Mouse (Mus musculus) lung, postnatal 25 days (tissue): ENCODE results near the gene Arap2.

Experiments used
- DNase-seq: peaks from one replicate; pipeline ENCODE4 v3.0.0; 2022; ENCODE audit warnings: low spot score

Gene Arap2

GRCm38 (mm10) chr5:62765784-62766701, at the start of gene Arap2:
Gene Arap2 (minus strand): TSS chr5:62766159.
- DNase-seq, result peak; percentile 74

DNA sequence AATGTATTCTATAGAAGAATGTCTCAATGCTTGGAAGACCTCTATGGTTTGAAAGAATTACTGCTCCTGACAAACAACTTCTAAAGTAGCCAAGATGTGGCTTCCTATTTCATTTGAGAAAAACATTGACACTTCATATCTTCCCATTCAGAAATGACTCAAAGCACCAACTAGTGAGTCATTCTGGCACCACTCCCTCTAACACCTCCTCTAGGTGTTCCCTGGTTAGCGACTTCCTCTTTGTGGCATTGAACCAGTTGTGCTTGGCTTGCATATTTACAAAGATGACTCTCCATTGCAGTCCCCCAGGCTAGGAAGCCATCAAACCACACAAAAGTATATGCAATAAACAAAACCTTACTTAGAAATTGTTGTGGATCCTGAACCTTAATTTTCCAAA, 49.8 kb upstream of the Arap2 start:
- peak; percentile 30 for DNase-seq

DNA sequence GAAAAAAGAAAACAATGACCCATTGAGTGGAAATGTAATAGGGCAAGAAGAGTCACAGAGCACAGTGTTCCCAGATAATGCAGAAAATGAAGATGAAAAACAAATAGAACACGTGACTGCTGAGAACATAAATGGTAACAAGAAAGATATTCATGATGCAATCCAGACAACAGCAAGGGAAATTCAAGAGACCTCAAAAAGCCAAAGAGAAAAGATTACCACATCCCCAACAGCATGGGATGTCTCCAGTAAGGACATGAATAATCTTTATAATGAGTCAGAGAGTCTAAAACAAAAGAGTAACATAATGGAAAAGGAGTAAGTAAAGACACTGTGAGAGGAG, 48.1 kb upstream of the Arap2 start:
- DNase-seq, result no peak

GRCm38 (mm10) chr5:62813402-62814071, 47.6 kb upstream of the Arap2 start, which contains the start of gene Dthd1:
Gene Dthd1 (plus strand): TSS chr5:62813823.
- DNase-seq, result no peak

GRCm38 (mm10) chr5:62792776-62793175, 26.8 kb upstream of the Arap2 start:
- DNase-seq, result no peak

- DNase-seq, result no peak
Observed at GRCm38 (mm10) chr5:62790921-62791564, 25.1 kb upstream of the Arap2 start.

- no peak for DNase-seq
Observed at GRCm38 (mm10) chr5:62786809-62787208, 20.9 kb upstream of the Arap2 start.

- DNase-seq, result peak; percentile 37
Observed at GRCm38 (mm10) chr5:62778682-62779081, 12.7 kb upstream of the Arap2 start.

- no peak for DNase-seq
Observed at GRCm38 (mm10) chr5:62777804-62778203, 11.8 kb upstream of the Arap2 start.

GRCm38 (mm10) chr5:62771775-62772599, 6.0 kb upstream of the Arap2 start:
- peak; percentile 49 for DNase-seq

DNA sequence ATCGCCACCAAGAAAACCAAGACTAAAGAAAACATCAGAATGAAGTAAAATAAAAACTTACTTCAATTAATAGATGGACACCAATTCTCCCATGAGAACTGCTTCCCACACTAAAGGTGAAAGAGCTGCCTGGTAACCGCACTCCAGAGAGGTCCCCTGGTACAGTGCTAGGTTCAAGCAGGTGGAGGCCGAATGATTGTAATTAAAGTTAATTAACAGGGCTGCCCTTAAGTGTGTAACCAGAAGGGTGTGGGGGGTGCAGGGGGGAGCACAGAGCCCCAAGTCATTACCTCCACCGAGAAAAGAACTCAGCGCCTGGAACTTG, 538 bp downstream of the Arap2 start:
- DNase-seq, result no peak

- no peak for DNase-seq
Observed at GRCm38 (mm10) chr5:62764161-62764560, 1.8 kb downstream of the Arap2 start.

DNA sequence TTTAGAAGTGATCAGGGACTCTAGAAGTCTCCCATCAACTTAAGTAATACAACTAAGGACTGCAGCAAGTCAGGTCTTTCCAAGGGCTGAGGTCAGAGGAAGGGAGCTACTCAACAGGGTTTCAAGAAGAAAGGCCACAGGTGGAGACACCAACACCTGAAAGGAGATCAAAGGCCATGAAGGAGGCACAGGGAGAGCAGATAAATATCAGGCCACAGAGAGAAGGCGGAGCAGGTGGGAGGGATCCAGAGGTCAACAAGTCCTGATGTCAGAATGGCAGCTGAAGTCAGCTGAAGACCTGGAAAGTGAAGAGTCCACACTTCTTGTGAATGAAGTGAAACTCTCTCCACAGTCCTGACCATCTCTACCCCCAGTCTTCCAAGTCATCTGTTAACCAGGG, 2.9 kb downstream of the Arap2 start:
- no peak for DNase-seq

DNA sequence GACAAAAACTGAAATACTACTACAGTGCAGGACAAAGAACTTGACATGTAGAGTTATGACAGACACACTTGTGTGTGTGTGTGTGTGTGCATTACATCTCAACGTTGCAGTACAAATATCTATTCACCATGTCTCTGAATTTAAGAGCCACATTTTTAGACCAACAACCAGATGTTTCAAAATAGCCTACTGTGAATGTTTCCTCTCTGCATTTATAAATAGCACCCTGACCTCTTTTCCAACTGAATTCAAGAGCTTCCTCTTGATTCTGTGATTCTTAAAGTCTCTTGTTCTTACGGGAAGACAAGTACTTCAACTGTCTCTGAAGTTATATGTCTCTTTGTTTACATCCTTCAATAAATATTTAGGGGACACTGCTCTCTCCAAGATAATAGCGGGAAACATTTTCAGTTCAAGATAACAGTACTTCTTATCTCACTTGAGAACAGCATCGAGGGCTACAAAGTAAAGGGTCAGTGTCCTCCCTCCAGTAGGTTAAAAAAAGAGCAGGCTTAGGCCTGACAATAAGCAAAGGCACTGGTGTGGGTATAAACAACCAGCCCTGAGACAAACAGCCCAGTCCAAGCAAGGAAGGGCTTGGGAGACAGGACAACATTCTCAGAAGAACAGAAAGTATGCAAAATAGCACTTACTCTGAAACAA, 3.5 kb downstream of the Arap2 start:
- DNase-seq, result peak; percentile 76

DNA sequence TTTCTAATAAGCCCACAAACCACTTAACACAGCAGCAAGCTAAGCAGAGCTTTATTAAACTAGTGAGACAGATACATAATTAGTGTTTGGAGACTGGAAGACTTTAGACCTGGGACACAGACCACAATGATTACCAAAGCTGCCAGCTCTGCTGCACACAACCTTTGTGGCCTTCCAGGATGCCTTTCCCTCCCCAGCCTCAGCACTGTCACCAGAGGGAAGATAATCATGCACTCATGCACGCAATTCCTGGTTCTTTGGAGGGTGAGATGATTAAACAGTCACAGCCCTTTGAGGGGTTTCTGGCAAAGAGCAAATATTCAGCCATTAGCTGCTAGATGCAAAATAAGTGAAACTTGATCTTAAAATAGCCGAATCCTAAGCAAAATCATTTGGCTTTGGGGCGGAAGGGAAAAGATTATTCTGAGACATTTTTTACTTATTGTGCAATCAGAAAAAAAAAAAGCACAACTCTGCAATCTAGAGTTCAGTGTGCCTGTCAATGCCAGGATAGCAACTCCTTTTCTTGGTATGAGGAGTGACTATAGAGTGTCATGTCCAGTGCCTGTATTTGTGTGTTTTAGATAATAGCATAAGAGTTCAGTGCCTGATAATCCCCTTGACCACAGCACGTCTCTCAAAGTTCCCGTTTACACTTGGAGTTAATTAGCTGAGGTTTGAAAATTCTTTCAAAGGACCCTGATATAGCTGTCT, 5.0 kb downstream of the Arap2 start:
- DNase-seq, result no peak

GRCm38 (mm10) chr5:62755808-62756527, 10.0 kb downstream of the Arap2 start:
- no peak for DNase-seq

GRCm38 (mm10) chr5:62752934-62753333, 13.0 kb downstream of the Arap2 start:
- DNase-seq, result no peak

- no peak for DNase-seq
Observed at GRCm38 (mm10) chr5:62751692-62752091, 14.3 kb downstream of the Arap2 start.

GRCm38 (mm10) chr5:62748168-62748567, 17.8 kb downstream of the Arap2 start:
- no peak for DNase-seq

DNA sequence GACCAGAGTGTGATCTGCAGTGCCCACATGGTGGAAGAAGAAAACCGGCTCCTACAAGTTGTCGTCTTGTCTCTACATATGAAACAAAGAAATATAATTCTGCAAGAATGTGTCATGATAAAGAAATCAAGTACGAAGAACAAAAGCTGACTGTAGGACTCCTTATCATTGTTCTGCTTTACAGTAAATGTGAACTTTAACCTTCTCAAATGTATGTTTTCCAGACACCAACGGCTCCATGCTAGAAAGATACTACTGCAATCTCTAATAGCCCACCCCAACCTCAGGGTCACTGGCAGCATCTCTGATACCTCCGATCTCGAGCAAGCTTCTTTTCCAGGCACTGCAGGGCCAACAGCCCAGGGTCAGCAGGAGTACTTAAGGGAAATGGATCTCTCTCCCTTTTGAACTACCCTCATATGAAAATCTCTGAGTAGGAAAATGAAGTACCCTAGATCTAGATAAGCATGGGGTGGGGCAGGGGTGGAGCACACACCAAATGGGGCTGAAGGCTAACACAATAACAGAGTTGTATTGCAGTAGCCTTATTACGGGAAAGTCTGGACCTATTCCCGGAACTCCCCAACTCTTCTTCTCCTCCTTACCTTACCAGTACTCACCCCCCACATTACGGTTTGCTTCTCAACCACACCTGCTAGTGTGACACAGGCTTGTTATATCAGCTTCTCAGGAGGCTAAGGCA, 22.6 kb downstream of the Arap2 start:
- no peak for DNase-seq
